Mouse (Mus musculus): ENCODE measurements around the gene Zmynd19. TPM values are rescaled to one million over a fixed set of nuclear protein-coding genes. Genes with fewer than 3 reads are reported as not detected.

Zmynd19 gene
- total RNA-seq, 2 experiments from 2014 or later: 36.4 to 39.1 TPM

Small RNA genes lying within 50 kb of the gene (microRNA-seq; reads per million reads assigned to microRNA genes)
- 0 reads per million in 2 experiments for gene Gm22875

Other genes with a start within 250 kb of the Zmynd19 start
- gene Cacna1b, start 186.6 kb upstream of the Zmynd19 start, total RNA-seq (2021): 10 to 100 TPM; 71.1 to 71.2 TPM
- 10 to 100 TPM; 53.3 to 58.8 TPM for gene Ehmt1, start 30.2 kb upstream of the Zmynd19 start, total RNA-seq (2021)
- gene Arrdc1, start 14.5 kb upstream of the Zmynd19 start, total RNA-seq (2021): 10 to 100 TPM; 11.2 to 11.3 TPM
- gene Dph7, start 12.6 kb downstream of the Zmynd19 start, total RNA-seq (2021): 10 to 100 TPM; 34.1 to 34.2 TPM
- 10 to 100 TPM; 88.0 to 88.2 TPM for gene Mrpl41, start 25.3 kb downstream of the Zmynd19 start, total RNA-seq (2021)
- 10 to 100 TPM; 29.7 to 32.4 TPM for gene Pnpla7, start 26.2 kb downstream of the Zmynd19 start, total RNA-seq (2021)
- 100 to 1,000 TPM; 950 to 953 TPM for gene Nsmf, start 104.6 kb downstream of the Zmynd19 start, total RNA-seq (2021)
- gene Entpd8, start 130.5 kb downstream of the Zmynd19 start, total RNA-seq (2021): not detected
- gene Noxa1, start 145.4 kb downstream of the Zmynd19 start, total RNA-seq (2021): not detected
- 10 to 100 TPM; 19.5 to 21.0 TPM for gene Nrarp, start 231.0 kb downstream of the Zmynd19 start, total RNA-seq (2021)
- gene Tor4a, start 247.1 kb downstream of the Zmynd19 start, total RNA-seq (2021): 1 to 10 TPM; 1.9 to 2.3 TPM

Data from layer of hippocampus, adult 18-20 months (tissue).